In genomic region chr11:82819350-82819749, GRCm38 (mm10) we compare ENCODE assay signal across 7 mouse cellular contexts. TPM values are rescaled to one million over a fixed set of nuclear protein-coding genes. Genes with fewer than 3 reads are reported as not detected.
DNase-seq lines count a peak whose midpoint lies in the region; ATAC-seq and TF ChIP-seq lines count a peak whose summit lies in the region.

No protein-coding gene starts in this region.

- H3K4me1 ChIP-seq in embryonic facial prominence, embryonic 14.5 days (ENCODE audit: control insufficient read depth, insufficient read depth, low read length), result no peaks in the 10 kb centered on the region
- peaks cover 7% of the 10 kb centered on the region; the same call in 1 of the 2 replicates for H3K4me1 ChIP-seq in kidney, postnatal 0 days (replicated peaks; ENCODE audit: insufficient read depth, low read length)

- no peak overlapping the region for H3K4me3 ChIP-seq in embryonic facial prominence, embryonic 14.5 days (ENCODE audit: low read depth, low read length)
- no peak overlapping the region for H3K4me3 ChIP-seq in kidney, postnatal 0 days (replicated peaks; ENCODE audit: low read depth, low read length)

- H3K36me3 ChIP-seq in embryonic facial prominence, embryonic 14.5 days (ENCODE audit: control insufficient read depth, insufficient read depth, low read length), result no peaks in the 10 kb centered on the region
- H3K36me3 ChIP-seq in kidney, postnatal 0 days (ENCODE audit: insufficient read depth, low read length), result no peaks in the 10 kb centered on the region

- H3K27ac ChIP-seq in embryonic facial prominence, embryonic 14.5 days (replicated peaks; ENCODE audit: low read depth, low read length), result no peak overlapping the region
- H3K27ac ChIP-seq in kidney, postnatal 0 days, result peak overlapping the region; percentile 70; the same call in 1 of the 2 replicates

- no peak overlapping the region for H3K9ac ChIP-seq in embryonic facial prominence, embryonic 14.5 days (ENCODE audit: low read depth, low read length)
- H3K9ac ChIP-seq in kidney, postnatal 0 days (ENCODE audit: low read depth, low read length), result no peak overlapping the region

- no peak overlapping the region for H3K4me2 ChIP-seq in embryonic facial prominence, embryonic 14.5 days (ENCODE audit: low read depth, low read length)
- H3K4me2 ChIP-seq in kidney, postnatal 0 days (ENCODE audit: low read length), result no peak overlapping the region

- WGBS in embryonic facial prominence, embryonic 14.5 days, result 63% methylated on average over 4 of the region's 4 CpGs
- WGBS in kidney, postnatal 0 days, result 55% methylated on average over 4 of the region's 4 CpGs

- ATAC-seq in embryonic facial prominence, embryonic 14.5 days (ENCODE audit: low read depth), result no peak
- no peak for ATAC-seq in kidney, postnatal 0 days (replicated peaks; ENCODE audit: low FRiP score, low read depth)

- peak; percentile 34 for DNase-seq in right cerebral cortex, postnatal 14 days
- DNase-seq in right cerebral cortex, adult 18-20 months, result no peak
- DNase-seq in adipocyte (ENCODE audit: low spot score), result peak; percentile 23
- peak; percentile 33 for DNase-seq in embryonic facial prominence, embryonic 14.5 days (ENCODE audit: low spot score)
- DNase-seq in kidney, postnatal 0 days (ENCODE audit: low spot score), result peak; percentile 71
- DNase-seq in lung, postnatal 36 days, result peak; percentile 63
- peak; percentile 82 for DNase-seq in thymus, postnatal 0 days (ENCODE audit: low spot score)

- no peaks in the 10 kb centered on the region for H3K9me3 ChIP-seq in embryonic facial prominence, embryonic 14.5 days (ENCODE audit: control insufficient read depth, low read length)
- H3K9me3 ChIP-seq in kidney, postnatal 0 days (replicated peaks; ENCODE audit: low read length), result no peaks in the 10 kb centered on the region

- no peaks in the 10 kb centered on the region for H3K27me3 ChIP-seq in embryonic facial prominence, embryonic 14.5 days (replicated peaks; ENCODE audit: control insufficient read depth, insufficient read depth, low read length)
- no peaks in the 10 kb centered on the region for H3K27me3 ChIP-seq in kidney, postnatal 0 days (ENCODE audit: insufficient read depth, low read length)

- TF ChIP-seq CTCF in kidney, postnatal 0 days (IDR thresholded peaks at IDR 0.05; ENCODE audit: low read depth), result peak; percentile 86

RNA-seq across cellular contexts. Expression of gene Lig3, which starts 38.4 kb away (rescaled TPM):
- polyA plus RNA-seq in embryonic facial prominence, embryonic 14.5 days (2014; fragmentation: Nextera tagmentation; extraction: Ambion mirVana), result 32.9 and 34.2 TPM in 2 replicates
- 23.0 and 23.9 TPM in 2 replicates for polyA plus RNA-seq in kidney, postnatal 0 days (2015; fragmentation: Nextera tagmentation; extraction: Ambion mirVana)
- polyA plus RNA-seq in thymus, postnatal 0 days (2015; fragmentation: Nextera tagmentation; extraction: Ambion mirVana), result 19.8 and 21.5 TPM in 2 replicates

RNA-seq across cellular contexts. Expression of gene Rffl, which starts 51.7 kb away (rescaled TPM):
- 9.7 and 10.2 TPM in 2 replicates for polyA plus RNA-seq in embryonic facial prominence, embryonic 14.5 days (2014; fragmentation: Nextera tagmentation; extraction: Ambion mirVana)
- 21.7 and 23.3 TPM in 2 replicates for polyA plus RNA-seq in kidney, postnatal 0 days (2015; fragmentation: Nextera tagmentation; extraction: Ambion mirVana)
- polyA plus RNA-seq in thymus, postnatal 0 days (2015; fragmentation: Nextera tagmentation; extraction: Ambion mirVana), result 15.8 TPM in 2 replicates

RNA-seq across cellular contexts. Expression of gene Zfp830, which starts 55.2 kb away (rescaled TPM):
- polyA plus RNA-seq in embryonic facial prominence, embryonic 14.5 days (2014; fragmentation: Nextera tagmentation; extraction: Ambion mirVana), result 29.7 and 31.6 TPM in 2 replicates
- 35.6 and 38.1 TPM in 2 replicates for polyA plus RNA-seq in kidney, postnatal 0 days (2015; fragmentation: Nextera tagmentation; extraction: Ambion mirVana)
- polyA plus RNA-seq in thymus, postnatal 0 days (2015; fragmentation: Nextera tagmentation; extraction: Ambion mirVana), result 38.1 and 39.5 TPM in 2 replicates

RNA-seq across cellular contexts. Expression of gene Cct6b, which starts 55.2 kb away (rescaled TPM):
- 0.33 and 0.43 TPM in 2 replicates for polyA plus RNA-seq in embryonic facial prominence, embryonic 14.5 days (2014; fragmentation: Nextera tagmentation; extraction: Ambion mirVana)
- polyA plus RNA-seq in kidney, postnatal 0 days (2015; fragmentation: Nextera tagmentation; extraction: Ambion mirVana), result 0.42 and 0.46 TPM in 2 replicates
- 0.51 and 0.76 TPM in 2 replicates for polyA plus RNA-seq in thymus, postnatal 0 days (2015; fragmentation: Nextera tagmentation; extraction: Ambion mirVana)
